In the genomic region with DNA sequence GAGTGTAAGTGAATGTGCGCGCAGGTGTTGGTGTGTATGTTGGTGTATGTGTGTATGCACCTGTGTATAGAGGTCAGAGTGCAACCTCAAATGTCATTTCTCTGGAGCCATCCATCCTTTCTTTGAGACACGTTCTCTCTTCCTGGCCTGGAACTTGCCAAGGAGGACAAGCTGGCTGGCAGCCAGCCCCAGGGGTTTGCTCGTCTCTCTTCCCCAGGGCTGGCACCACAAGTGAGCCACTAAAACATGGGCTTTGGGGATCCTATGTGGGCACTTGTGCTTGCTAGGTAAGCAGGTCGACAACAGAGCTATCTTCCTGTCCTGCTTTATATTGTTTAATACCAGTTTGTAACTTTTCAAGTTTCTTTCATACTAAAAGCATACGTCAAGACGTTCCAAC, we compare ENCODE assay signal across 25 mouse cellular contexts.
"Had no signal": no experiment of that assay in that cellular context is flagged by ENCODE, and none has a peak within 500 bp of the region (broad histone marks: within the 10 kb centered on the region; RNA-seq: fewer than 3 reads in every experiment).

No protein-coding gene starts in this region.

- H3K4me3 ChIP-seq: gastrocnemius, adult 2 months; heart, adult 2 months; heart, embryonic 13.5 days; heart, embryonic 15.5 days; hindbrain, embryonic 10.5 days; hindbrain, embryonic 12.5 days; intestine, embryonic 15.5 days; layer of hippocampus, adult 2 months; limb, embryonic 13.5 days; limb, embryonic 15.5 days had no signal

- H3K9me3 ChIP-seq: heart, embryonic 13.5 days; heart, embryonic 15.5 days; hindbrain, embryonic 10.5 days; intestine, embryonic 15.5 days; limb, embryonic 13.5 days; limb, embryonic 15.5 days had no signal

- H3K36me3 ChIP-seq: heart, embryonic 13.5 days; heart, embryonic 15.5 days; hindbrain, embryonic 10.5 days; hindbrain, embryonic 12.5 days; intestine, embryonic 15.5 days; limb, embryonic 13.5 days; limb, embryonic 15.5 days had no signal

- DNase-seq: gastrocnemius, adult 2 months; gastrocnemius, postnatal 10 days; gastrocnemius, postnatal 25 days; heart, adult 2 months; heart, postnatal 14 days; heart, postnatal 36 days; kidney, adult 18-20 months; kidney, adult 8-10 months; kidney, postnatal 10 days; kidney, postnatal 25 days; kidney, postnatal 4 days; left cerebral cortex, postnatal 4 days had no signal

- H3K27ac ChIP-seq: gastrocnemius, adult 2 months; heart, adult 2 months; heart, embryonic 13.5 days; heart, embryonic 15.5 days; hindbrain, embryonic 10.5 days; hindbrain, embryonic 12.5 days; hindbrain, embryonic 14.5 days; intestine, embryonic 15.5 days; layer of hippocampus, adult 2 months; limb, embryonic 13.5 days; limb, embryonic 15.5 days had no signal

- H3K4me2 ChIP-seq: heart, embryonic 11.5 days; heart, embryonic 13.5 days; heart, embryonic 15.5 days; hindbrain, embryonic 12.5 days; hindbrain, embryonic 14.5 days; intestine, embryonic 15.5 days; limb, embryonic 13.5 days; limb, embryonic 15.5 days had no signal

- H3K4me1 ChIP-seq: heart, embryonic 13.5 days; heart, embryonic 15.5 days; hindbrain, embryonic 10.5 days; hindbrain, embryonic 12.5 days; intestine, embryonic 15.5 days; limb, embryonic 13.5 days; limb, embryonic 15.5 days had no signal

- H3K27me3 ChIP-seq: heart, embryonic 13.5 days; heart, embryonic 15.5 days; hindbrain, embryonic 12.5 days; intestine, embryonic 15.5 days; limb, embryonic 13.5 days; limb, embryonic 15.5 days had no signal

- ATAC-seq: hindbrain, embryonic 16.5 days; inflammation-experienced regulatory T-cells, adult 6 months; intestine, embryonic 15.5 days; intestine, postnatal 0 days had no signal

- H3K9ac ChIP-seq: heart, embryonic 13.5 days; heart, embryonic 15.5 days; hindbrain, embryonic 12.5 days; hindbrain, embryonic 14.5 days; intestine, embryonic 15.5 days; limb, embryonic 13.5 days; limb, embryonic 15.5 days had no signal
